Mouse (Mus musculus): ENCODE measurements around the gene Tagln2. TPM values are rescaled to one million over a fixed set of nuclear protein-coding genes. Genes with fewer than 3 reads are reported as not detected.
A peak's percentile ranks its signal among the peaks of the same experiment; 100 is the strongest.

Gene Tagln2
- polyA plus RNA-seq, 1 experiment from 2014 or later, result 77.7 TPM

DNA sequence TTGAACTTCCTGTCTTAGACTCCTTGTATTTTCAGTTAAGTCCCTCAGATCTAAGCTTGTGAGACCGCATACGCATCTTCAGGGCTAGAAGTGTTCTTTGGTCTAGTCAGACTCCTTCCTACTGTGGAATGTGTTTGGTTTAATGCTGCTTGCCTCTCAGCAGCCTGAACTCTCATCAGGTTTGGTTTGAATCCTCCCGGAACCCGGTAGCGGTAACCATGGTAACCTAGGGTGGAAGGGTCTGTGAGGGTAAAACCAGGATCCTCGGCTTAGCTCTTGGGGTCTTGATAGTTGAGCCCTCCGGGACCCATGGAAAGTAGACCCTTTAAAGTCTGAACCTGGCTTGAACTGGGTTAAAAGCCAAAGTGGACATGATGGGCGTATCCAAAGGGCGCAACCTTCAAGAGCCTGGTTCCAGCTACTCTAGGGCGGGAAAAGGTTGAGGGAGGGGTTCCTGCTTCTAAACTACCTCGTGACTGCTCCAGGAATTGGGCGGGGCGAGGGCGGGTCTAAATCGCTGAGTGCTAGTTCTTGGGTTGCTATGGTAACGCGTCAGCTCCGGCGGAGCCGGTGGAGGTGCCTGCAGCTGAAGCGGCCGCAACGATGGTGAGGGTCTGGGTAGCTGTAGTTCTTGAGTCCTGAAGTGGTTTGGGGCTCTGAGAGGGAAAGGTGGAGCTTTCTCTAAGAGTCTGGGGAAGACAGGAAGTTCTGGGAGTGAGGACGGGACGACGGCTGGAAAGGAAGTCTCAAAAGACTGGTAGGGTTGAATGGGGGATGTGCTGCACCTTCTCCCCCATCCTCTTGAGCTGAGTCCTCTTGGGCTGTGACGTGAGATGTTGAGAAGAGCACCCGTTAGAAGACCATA, 21.0 kb downstream of the Tagln2 start, which contains the start of gene Cfap45:
Gene Cfap45, plus strand, starts transcription at position 226 of the 865 bp plus-strand sequence.
- Histone ChIP-seq H3K36me3 (no peaks in the 10 kb centered on the region), H3K4me3 (peak within 1 kb of the TSS; percentile 44), H3K27ac (replicated peaks) (peak within 1 kb of the TSS; percentile 47; the same call in 1 of the 2 replicates), H3K9ac (0 out of 2 replicates have a peak within 1 kb of the TSS, but pooled peaks have one; percentile 6), H3K4me1 (replicated peaks) (peaks cover 20% of the 10 kb centered on the region), H3K9me3 (no peaks in the 10 kb centered on the region), H3K4me2 (peak within 1 kb of the TSS; percentile 78), H3K27me3 (no peaks in the 10 kb centered on the region)
- 5% methylated on average over 28 of the region's 28 CpGs for WGBS
- ATAC-seq (ENCODE audit: low FRiP score, low read depth), result peak; percentile 91

DNA sequence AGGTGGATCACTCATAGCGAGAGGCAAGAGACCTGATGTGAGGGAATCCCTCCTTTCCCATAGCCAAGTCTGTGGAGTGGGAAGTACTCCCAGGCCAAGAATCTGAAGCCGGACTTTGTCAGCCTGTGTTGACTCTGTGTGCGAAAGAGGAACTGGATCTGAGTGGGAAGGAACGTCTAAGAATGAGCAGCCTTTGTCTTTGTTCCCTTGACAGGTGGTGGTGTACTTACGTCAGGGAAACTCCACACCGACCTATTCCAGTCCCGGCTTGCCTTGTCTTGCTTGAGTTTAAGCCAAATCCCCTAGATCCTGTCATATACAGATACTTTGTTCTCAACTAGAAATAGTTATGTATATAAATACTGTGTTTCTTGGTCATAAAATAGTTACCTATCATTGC, 22.7 kb downstream of the Tagln2 start:
- Histone ChIP-seq H3K4me3 (no peak overlapping the region), H3K9me3 (no peaks in the 10 kb centered on the region), H3K36me3 (no peaks in the 10 kb centered on the region), H3K9ac (no peak overlapping the region), H3K4me1 (replicated peaks) (peaks cover 20% of the 10 kb centered on the region), H3K27ac (replicated peaks) (no peak overlapping the region), H3K4me2 (no peak overlapping the region), H3K27me3 (no peaks in the 10 kb centered on the region)
- 72% methylated on average over 7 of the region's 7 CpGs for WGBS
- ATAC-seq (ENCODE audit: low FRiP score, low read depth), result no peak

DNA sequence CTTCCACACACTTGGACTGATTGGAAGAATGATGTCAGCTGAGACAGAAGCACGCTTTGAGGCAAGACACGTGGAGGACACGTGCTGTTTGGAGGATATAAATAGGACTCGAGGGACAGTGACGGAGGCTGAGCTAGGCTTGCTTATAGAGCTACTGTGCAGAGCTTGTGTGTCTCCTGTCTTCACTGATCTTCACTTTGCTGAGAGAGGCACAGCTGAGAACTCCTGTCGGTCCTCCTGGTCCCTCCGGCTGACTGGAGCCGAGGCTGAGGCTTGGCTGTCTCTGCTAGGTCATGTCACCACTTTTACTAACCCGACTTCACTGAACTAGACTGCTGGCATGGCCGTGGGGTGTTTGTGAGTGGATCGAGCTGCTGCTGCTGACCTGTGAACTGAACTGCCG, 23.9 kb downstream of the Tagln2 start:
- WGBS, result 63% methylated on average over 12 of the region's 12 CpGs
- no peak overlapping the region for H3K4me3 ChIP-seq
- no peak overlapping the region for H3K4me2 ChIP-seq
- H3K27me3 ChIP-seq, result no peaks in the 10 kb centered on the region
- no peak for ATAC-seq (ENCODE audit: low FRiP score, low read depth)
- H3K36me3 ChIP-seq, result no peaks in the 10 kb centered on the region
- H3K4me1 ChIP-seq (replicated peaks), result peaks cover 20% of the 10 kb centered on the region
- no peaks in the 10 kb centered on the region for H3K9me3 ChIP-seq
- H3K27ac ChIP-seq (replicated peaks), result no peak overlapping the region
- no peak overlapping the region for H3K9ac ChIP-seq

DNA sequence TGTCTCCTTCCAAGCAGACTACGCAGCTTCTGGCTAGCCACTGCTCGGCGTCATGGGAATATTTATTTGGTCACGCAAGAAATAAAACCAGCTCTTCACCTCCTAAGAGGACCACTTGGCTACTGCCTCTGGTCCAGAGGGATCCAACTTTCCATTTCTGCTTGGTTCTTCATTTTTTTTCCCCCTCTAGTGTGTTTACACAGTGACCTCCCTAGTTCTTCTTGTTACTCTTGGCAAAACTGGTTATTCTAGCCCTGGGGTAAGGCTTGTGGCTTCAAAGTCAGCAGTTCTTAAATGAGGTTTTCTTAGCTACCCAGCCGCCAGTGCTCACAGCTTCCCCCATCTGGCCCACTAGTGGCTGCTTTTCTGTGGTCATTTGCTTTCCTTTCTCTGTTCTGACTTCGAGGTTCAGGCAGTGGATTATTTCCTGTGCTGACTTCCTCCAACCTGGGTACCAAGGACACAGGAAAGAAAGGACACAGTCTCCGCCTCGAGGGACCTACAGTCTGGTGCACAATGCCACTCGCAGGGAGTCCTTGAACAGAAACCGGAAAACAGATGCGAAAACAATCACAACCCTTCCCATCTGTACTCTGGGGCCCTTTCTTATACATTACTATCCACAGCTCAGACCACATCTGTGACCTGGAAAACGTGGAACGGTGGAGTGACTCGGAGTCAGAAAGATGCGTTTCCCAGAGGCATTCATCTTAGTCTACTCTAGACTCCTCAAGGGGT, 25.3 kb downstream of the Tagln2 start:
- H3K4me1 ChIP-seq (replicated peaks), result peaks cover 18% of the 10 kb centered on the region
- no peaks in the 10 kb centered on the region for H3K9me3 ChIP-seq
- H3K27me3 ChIP-seq, result no peaks in the 10 kb centered on the region
- no peak overlapping the region for H3K27ac ChIP-seq (replicated peaks)
- no peak overlapping the region for H3K4me3 ChIP-seq
- no peaks in the 10 kb centered on the region for H3K36me3 ChIP-seq
- H3K4me2 ChIP-seq, result peak overlapping the region; percentile 18; the same call in 1 of the 2 replicates
- ATAC-seq (ENCODE audit: low FRiP score, low read depth), result no peak
- WGBS, result 40% methylated on average over 15 of the region's 15 CpGs
- H3K9ac ChIP-seq, result no peak overlapping the region

DNA sequence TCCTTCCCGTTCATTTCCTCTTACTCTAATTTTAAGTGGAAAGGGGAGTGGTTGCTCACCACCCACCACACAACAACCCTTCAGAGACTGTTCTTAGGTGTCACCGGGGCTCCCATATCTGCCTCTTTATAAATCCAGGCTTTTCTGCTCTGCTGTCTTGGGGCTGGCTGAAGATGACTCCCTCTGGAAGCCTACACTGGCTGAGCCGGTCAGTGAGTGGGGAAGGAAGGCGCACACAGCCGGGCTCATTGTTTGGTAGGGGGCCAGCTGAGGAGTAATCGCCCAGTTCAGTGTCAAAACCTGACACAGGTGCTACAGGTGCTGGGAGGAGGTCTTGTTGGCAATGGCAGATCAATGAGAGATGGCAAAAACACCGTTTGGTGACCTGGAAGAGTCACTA, 26.1 kb downstream of the Tagln2 start:
- H3K4me3 ChIP-seq, result no peak overlapping the region
- no peaks in the 10 kb centered on the region for H3K27me3 ChIP-seq
- 76% methylated on average over 7 of the region's 7 CpGs for WGBS
- ATAC-seq (ENCODE audit: low FRiP score, low read depth), result no peak
- H3K36me3 ChIP-seq, result no peaks in the 10 kb centered on the region
- H3K27ac ChIP-seq (replicated peaks), result no peak overlapping the region
- no peak overlapping the region for H3K9ac ChIP-seq
- peaks cover 15% of the 10 kb centered on the region for H3K4me1 ChIP-seq (replicated peaks)
- no peaks in the 10 kb centered on the region for H3K9me3 ChIP-seq
- no peak overlapping the region for H3K4me2 ChIP-seq

DNA sequence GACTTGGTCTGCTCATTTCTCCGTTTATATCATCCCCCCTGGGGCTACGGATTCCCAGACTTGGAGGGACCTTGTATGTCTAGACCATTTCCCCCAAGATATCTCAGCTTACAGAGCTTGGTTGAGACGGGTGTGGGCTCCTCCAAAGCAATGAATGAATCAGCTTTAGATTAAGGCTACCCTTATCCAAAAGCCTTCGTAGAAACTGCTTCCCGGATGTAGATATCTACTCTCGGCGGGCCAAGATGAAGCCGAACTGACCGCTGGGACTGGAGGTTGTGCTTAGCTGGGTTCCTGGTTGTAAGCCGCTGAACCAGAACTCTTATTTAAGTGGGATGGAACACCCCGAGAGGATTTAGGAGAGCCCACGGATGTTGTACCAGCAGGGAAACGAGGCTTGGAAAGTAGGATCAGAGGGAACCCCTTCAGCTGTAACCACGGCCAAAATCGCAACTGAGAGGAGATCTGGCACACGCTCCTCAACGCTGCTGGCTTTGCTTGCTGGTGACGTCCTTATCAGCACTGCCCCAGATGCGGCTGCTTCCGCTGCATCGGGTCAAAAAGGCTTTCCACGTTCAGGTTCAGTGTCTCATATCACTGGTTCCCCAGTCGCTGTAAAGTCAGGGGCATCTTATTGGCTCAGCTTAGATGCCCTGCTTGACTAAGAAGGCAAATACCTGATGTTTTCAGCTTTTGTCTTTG, 26.7 kb downstream of the Tagln2 start:
- Histone ChIP-seq H3K9me3 (no peaks in the 10 kb centered on the region), H3K4me3 (no peak overlapping the region), H3K27ac (replicated peaks) (no peak overlapping the region), H3K4me1 (replicated peaks) (peaks cover 12% of the 10 kb centered on the region), H3K9ac (no peak overlapping the region), H3K36me3 (no peaks in the 10 kb centered on the region), H3K27me3 (no peaks in the 10 kb centered on the region), H3K4me2 (no peak overlapping the region)
- WGBS, result 74% methylated on average over 23 of the region's 23 CpGs
- no peak for ATAC-seq (ENCODE audit: low FRiP score, low read depth)

DNA sequence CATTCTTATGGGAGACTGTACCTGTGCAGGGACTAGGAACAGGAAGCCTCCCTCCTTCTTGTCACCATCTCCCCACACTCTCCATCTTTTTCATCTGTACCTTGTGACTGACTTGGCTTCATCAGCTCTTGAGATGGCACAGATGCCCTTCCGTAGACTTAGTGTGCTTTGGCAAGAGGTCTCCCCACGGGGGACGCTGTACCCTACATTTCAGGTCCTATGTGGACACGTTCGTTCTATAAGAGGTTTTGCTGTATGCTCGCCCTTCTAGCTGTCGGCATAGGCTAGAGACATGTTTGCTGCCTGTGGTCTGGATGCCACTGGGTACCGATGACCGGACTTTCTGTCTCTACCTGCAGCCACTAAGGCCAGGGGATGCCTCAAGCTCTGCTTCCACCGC, 27.6 kb downstream of the Tagln2 start:
- Histone ChIP-seq H3K4me3 (no peak overlapping the region), H3K9ac (no peak overlapping the region), H3K36me3 (no peaks in the 10 kb centered on the region), H3K27ac (replicated peaks) (no peak overlapping the region), H3K4me1 (replicated peaks) (peaks cover 12% of the 10 kb centered on the region), H3K27me3 (no peaks in the 10 kb centered on the region), H3K9me3 (no peaks in the 10 kb centered on the region), H3K4me2 (no peak overlapping the region)
- no peak for ATAC-seq (ENCODE audit: low FRiP score, low read depth)
- 93% methylated on average over 10 of the region's 10 CpGs for WGBS

DNA sequence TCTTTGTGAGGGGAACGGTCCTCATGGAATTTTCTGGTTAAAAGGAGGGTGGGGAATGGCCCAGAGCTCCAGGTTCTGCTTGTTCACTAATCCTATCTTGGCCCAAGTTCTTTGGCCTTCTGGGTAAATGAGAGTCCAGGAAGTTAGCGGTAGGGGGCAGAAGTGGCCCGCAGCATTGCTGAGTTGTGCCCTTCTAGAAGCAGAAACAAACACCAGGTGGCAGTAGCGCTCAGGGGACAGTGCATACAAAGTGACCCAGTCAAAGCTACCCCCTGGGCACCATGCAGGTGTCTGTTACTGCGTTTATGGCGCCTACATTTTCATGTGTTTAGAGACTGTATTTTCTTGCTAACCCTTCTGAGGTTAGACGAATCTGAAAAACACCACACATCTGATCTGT, 28.9 kb downstream of the Tagln2 start:
- H3K36me3 ChIP-seq, result no peaks in the 10 kb centered on the region
- no peaks in the 10 kb centered on the region for H3K9me3 ChIP-seq
- H3K9ac ChIP-seq, result no peak overlapping the region
- no peaks in the 10 kb centered on the region for H3K27me3 ChIP-seq
- no peak overlapping the region for H3K4me2 ChIP-seq
- no peak overlapping the region for H3K27ac ChIP-seq (replicated peaks)
- no peak overlapping the region for H3K4me3 ChIP-seq
- H3K4me1 ChIP-seq (replicated peaks), result peaks cover 18% of the 10 kb centered on the region
- WGBS, result 5% methylated on average over 7 of the region's 7 CpGs
- ATAC-seq (ENCODE audit: low FRiP score, low read depth), result peak; percentile 59; the same call in 1 of the 2 replicates

DNA sequence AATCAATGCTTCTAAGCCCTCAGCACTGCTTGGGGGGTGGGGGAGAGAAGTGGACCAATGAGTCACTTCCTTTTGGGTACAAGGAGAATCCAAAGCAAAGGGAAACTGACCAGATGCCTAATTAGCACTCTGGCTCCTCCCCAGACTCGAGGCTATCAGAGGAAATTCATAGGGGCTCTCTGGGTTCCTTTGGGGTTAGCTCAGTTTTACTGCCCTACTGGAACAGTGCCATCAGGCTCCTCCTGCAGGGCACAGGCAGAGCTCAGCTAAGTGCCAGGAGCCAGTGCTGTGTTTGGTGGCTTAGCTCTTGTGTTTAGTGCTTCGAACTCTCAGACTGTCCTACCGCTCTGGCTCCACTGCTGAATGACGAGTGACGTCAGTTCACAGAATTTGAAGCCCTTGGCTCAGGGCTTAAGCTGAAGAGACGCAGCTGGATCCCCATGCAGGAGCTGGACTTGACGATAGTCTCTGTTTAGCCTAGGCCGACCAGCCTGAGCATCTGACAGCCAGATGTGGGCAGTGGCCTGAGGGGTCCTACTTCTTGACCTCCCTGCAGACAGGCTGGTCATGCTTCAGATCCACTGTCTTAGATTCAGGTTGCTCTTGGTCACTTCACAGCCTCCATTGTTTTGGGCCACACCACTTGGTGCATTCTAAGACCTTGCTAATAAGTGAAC, 30.8 kb downstream of the Tagln2 start:
- H3K27me3 ChIP-seq, result no peaks in the 10 kb centered on the region
- H3K27ac ChIP-seq (replicated peaks), result no peak overlapping the region
- no peak overlapping the region for H3K4me2 ChIP-seq
- no peak overlapping the region for H3K9ac ChIP-seq
- H3K9me3 ChIP-seq, result no peaks in the 10 kb centered on the region
- 42% methylated on average over 8 of the region's 8 CpGs for WGBS
- ATAC-seq (ENCODE audit: low FRiP score, low read depth), result no peak
- peaks cover 11% of the 10 kb centered on the region for H3K4me1 ChIP-seq (replicated peaks)
- H3K4me3 ChIP-seq, result no peak overlapping the region
- no peaks in the 10 kb centered on the region for H3K36me3 ChIP-seq

DNA sequence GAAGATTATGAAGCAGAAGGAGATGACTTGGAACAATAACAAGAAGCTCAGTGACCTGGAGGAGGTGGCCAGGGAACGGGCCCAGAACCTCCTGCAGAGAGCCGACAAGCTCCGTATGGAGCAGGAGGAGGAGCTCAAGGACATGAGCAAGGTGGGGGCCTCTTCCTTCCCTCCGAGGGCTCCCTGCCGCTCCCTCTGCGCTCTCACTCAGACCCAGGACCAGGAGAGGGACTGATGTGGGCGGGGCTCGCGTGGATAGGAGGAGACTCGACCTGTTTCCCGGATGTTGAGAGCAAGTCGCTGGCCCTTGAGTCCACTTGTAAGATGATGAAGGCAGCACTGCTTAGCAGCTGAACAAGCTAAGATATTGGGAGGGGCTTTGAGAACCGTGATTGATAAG, 32.7 kb downstream of the Tagln2 start:
- H3K4me3 ChIP-seq, result peak overlapping the region; percentile 12
- H3K27ac ChIP-seq (replicated peaks), result no peak overlapping the region
- H3K9ac ChIP-seq, result no peak overlapping the region

DNA sequence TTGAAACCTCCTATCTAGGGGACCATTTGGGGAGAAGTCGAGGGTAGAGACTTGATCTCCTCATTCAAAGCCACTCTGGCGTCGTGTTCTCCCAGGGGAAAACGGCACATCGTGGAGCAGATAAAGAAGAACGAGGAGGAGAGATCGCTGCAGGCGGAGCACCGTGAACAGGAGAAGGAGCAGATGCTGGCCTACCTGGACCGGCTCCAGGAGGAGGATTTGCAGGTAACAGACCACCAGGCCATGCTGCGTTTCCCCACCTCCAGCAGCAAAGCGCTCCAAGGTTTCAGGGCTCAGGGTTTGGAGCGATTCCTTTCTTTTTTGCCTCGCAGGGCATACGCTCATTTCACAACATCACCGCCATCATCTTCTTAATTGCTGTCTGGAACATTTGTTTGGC, 35.3 kb downstream of the Tagln2 start:
- ATAC-seq (ENCODE audit: low FRiP score, low read depth), result no peak
- H3K27ac ChIP-seq (replicated peaks), result no peak overlapping the region
- H3K9me3 ChIP-seq, result no peaks in the 10 kb centered on the region
- H3K4me2 ChIP-seq, result no peak overlapping the region
- no peaks in the 10 kb centered on the region for H3K27me3 ChIP-seq
- no peaks in the 10 kb centered on the region for H3K36me3 ChIP-seq
- WGBS, result 72% methylated on average over 16 of the region's 16 CpGs
- no peak overlapping the region for H3K4me3 ChIP-seq
- H3K9ac ChIP-seq, result no peak overlapping the region
- H3K4me1 ChIP-seq (replicated peaks), result peaks cover 16% of the 10 kb centered on the region

More for the DNA sequence above, 32.7 kb downstream of the Tagln2 start:
- Histone ChIP-seq H3K4me2 (peak overlapping the region; percentile 51), H3K27me3 (no peaks in the 10 kb centered on the region), H3K36me3 (no peaks in the 10 kb centered on the region), H3K4me1 (replicated peaks) (peaks cover 11% of the 10 kb centered on the region), H3K9me3 (no peaks in the 10 kb centered on the region)
- ATAC-seq (ENCODE audit: low FRiP score, low read depth), result peak; percentile 52
- 3% methylated on average over 13 of the region's 13 CpGs for WGBS

Measured in hindbrain, embryonic 15.5 days (tissue).